Mouse (Mus musculus) intestine, postnatal 0 days (tissue): ENCODE results near the gene Cemip2. TPM values are rescaled to one million over a fixed set of nuclear protein-coding genes. Genes with fewer than 3 reads are reported as not detected.

Source experiments
- ATAC-seq: fragments of 200-750 bp; cut with Nextera tagmentation; 2 replicates; pipeline ENCODE4 v1.8.0; 2017; ENCODE audit warnings: mild to moderate bottlenecking, moderate TSS enrichment, moderate library complexity
- H3K27ac ChIP-seq: fragments of 300-500 bp; sonication (generic); 2 replicates; pipeline ENCODE4 v1.5.1; 2014; ENCODE audit warnings: mild to moderate bottlenecking, low read depth, low read length, moderate library complexity
- H3K27me3 ChIP-seq: fragments of 300-500 bp; sonication (generic); replicated peaks from 2 replicates; pipeline ENCODE4 v1.6.1; 2014; ENCODE audit warnings: low read length, mixed read lengths; ENCODE audit not compliant: control insufficient read depth, insufficient read depth
- H3K36me3 ChIP-seq: fragments of 300-500 bp; sonication (generic); 2 replicates; pipeline ENCODE4 v1.6.1; 2014; ENCODE audit warnings: mild to moderate bottlenecking, moderate library complexity; ENCODE audit not compliant: control insufficient read depth, insufficient read depth
- H3K4me1 ChIP-seq: fragments of 300-500 bp; sonication (generic); replicated peaks from 2 replicates; pipeline ENCODE4 v1.6.1; 2014; ENCODE audit warnings: antibody characterized with exemption, low read length, mixed read lengths; ENCODE audit not compliant: control insufficient read depth, insufficient read depth
- H3K4me2 ChIP-seq: fragments of 300-500 bp; sonication (generic); replicated peaks from 2 replicates; pipeline ENCODE4 v1.6.1; 2014; ENCODE audit warnings: low read depth, mild to moderate bottlenecking, moderate library complexity
- H3K4me3 ChIP-seq: fragments of 300-500 bp; sonication (generic); 2 replicates; pipeline ENCODE4 v1.5.1; 2014; ENCODE audit warnings: low read depth, low read length
- H3K9ac ChIP-seq: fragments of 300-500 bp; sonication (generic); 2 replicates; pipeline ENCODE4 v1.6.1; 2014; ENCODE audit warnings: mild to moderate bottlenecking, low read depth, low read length
- H3K9me3 ChIP-seq: fragments of 300-500 bp; sonication (generic); 2 replicates; pipeline ENCODE4 v1.6.1; 2016; ENCODE audit warnings: mixed run types; ENCODE audit not compliant: control insufficient read depth
- CTCF ChIP-seq: sonication (generic); IDR thresholded peaks from 2 replicates; pipeline ENCODE4 v1.5.1; 2016; ENCODE audit warnings: low read depth, mild to moderate bottlenecking, control low read depth, antibody characterized with exemption, moderate library complexity
- WGBS: fragments of 180-500 bp; shearing (Covaris S2); extraction: QIAGEN DNeasy Blood & Tissue Kit; methylation state at CpG from one replicate; pipeline ENCODE4 v1.1.7; 2014; 5-methylcytosine and 5-hydroxymethylcytosine counted together
- polyA plus RNA-seq: library from polyadenylated mRNA; unstranded; fragments of >200 nt; fragmentation: Nextera tagmentation; extraction: Ambion mirVana; gene quantifications from 2 replicates; pipeline ENCODE4 v1.2.1, GENCODE M21; 2015

Gene Cemip2
- polyA plus RNA-seq, 1 experiment from 2014 or later, result 3.3 TPM

GRCm38 (mm10) chr19:21737881-21738590, 40.1 kb upstream of the Cemip2 start:
- no peak overlapping the region for H3K9ac ChIP-seq
- no peaks in the 10 kb centered on the region for H3K27me3 ChIP-seq
- peak overlapping the region; percentile 41 for H3K4me2 ChIP-seq
- no peak overlapping the region for H3K4me3 ChIP-seq
- TF ChIP-seq CTCF, result no peak
- H3K9me3 ChIP-seq, result no peaks in the 10 kb centered on the region
- H3K36me3 ChIP-seq, result no peaks in the 10 kb centered on the region
- no peak for ATAC-seq
- 50% methylated on average over 17 of the region's 17 CpGs for WGBS
- H3K27ac ChIP-seq, result peak overlapping the region; percentile 21; the same call in 1 of the 2 replicates
- H3K4me1 ChIP-seq, result no peaks in the 10 kb centered on the region; the same call in 1 of the 2 replicates

GRCm38 (mm10) chr19:21738591-21739280, 39.4 kb upstream of the Cemip2 start:
- no peaks in the 10 kb centered on the region for H3K9me3 ChIP-seq
- TF ChIP-seq CTCF, result no peak
- H3K4me3 ChIP-seq, result no peak overlapping the region
- 79% methylated on average over 18 of the region's 18 CpGs for WGBS
- no peak for ATAC-seq
- H3K36me3 ChIP-seq, result no peaks in the 10 kb centered on the region
- peak overlapping the region; percentile 41; the same call in 1 of the 2 replicates for H3K4me2 ChIP-seq
- no peaks in the 10 kb centered on the region; the same call in 1 of the 2 replicates for H3K4me1 ChIP-seq
- H3K27me3 ChIP-seq, result no peaks in the 10 kb centered on the region
- no peak overlapping the region for H3K9ac ChIP-seq
- H3K27ac ChIP-seq, result no peak overlapping the region

- WGBS, result 85% methylated on average over 12 of the region's 12 CpGs
- ATAC-seq, result no peak
- Histone ChIP-seq H3K4me3 (no peak overlapping the region), H3K27me3 (no peaks in the 10 kb centered on the region), H3K9me3 (no peaks in the 10 kb centered on the region), H3K27ac (no peak overlapping the region), H3K4me2 (no peak overlapping the region), H3K4me1 (no peaks in the 10 kb centered on the region; the same call in 1 of the 2 replicates), H3K36me3 (no peaks in the 10 kb centered on the region), H3K9ac (no peak overlapping the region)
- TF ChIP-seq CTCF, result no peak
Observed at GRCm38 (mm10) chr19:21742138-21742537, 36.0 kb upstream of the Cemip2 start.

GRCm38 (mm10) chr19:21745586-21745985, 32.6 kb upstream of the Cemip2 start:
- TF ChIP-seq CTCF, result no peak
- Histone ChIP-seq H3K4me1 (no peaks in the 10 kb centered on the region), H3K27me3 (no peaks in the 10 kb centered on the region), H3K27ac (no peak overlapping the region), H3K9me3 (no peaks in the 10 kb centered on the region), H3K4me3 (no peak overlapping the region), H3K9ac (no peak overlapping the region), H3K36me3 (no peaks in the 10 kb centered on the region), H3K4me2 (no peak overlapping the region)
- 98% methylated on average over 2 of the region's 2 CpGs for WGBS
- ATAC-seq, result no peak

GRCm38 (mm10) chr19:21747356-21747755, 30.8 kb upstream of the Cemip2 start:
- peak; percentile 99 for TF ChIP-seq CTCF
- WGBS, result 20% methylated on average over 4 of the region's 4 CpGs

GRCm38 (mm10) chr19:21750154-21750553, 28.0 kb upstream of the Cemip2 start:
- Histone ChIP-seq H3K27ac (no peak overlapping the region), H3K4me2 (no peak overlapping the region), H3K4me3 (no peak overlapping the region), H3K4me1 (no peaks in the 10 kb centered on the region), H3K9ac (no peak overlapping the region), H3K9me3 (no peaks in the 10 kb centered on the region), H3K27me3 (no peaks in the 10 kb centered on the region), H3K36me3 (no peaks in the 10 kb centered on the region)
- TF ChIP-seq CTCF, result no peak
- 47% methylated on average over 2 of the region's 2 CpGs for WGBS
- ATAC-seq, result no peak

More at GRCm38 (mm10) chr19:21747356-21747755, 30.8 kb upstream of the Cemip2 start:
- H3K9me3 ChIP-seq, result no peaks in the 10 kb centered on the region
- H3K27ac ChIP-seq, result no peak overlapping the region
- no peaks in the 10 kb centered on the region for H3K36me3 ChIP-seq
- ATAC-seq, result no peak
- no peaks in the 10 kb centered on the region for H3K4me1 ChIP-seq
- H3K4me3 ChIP-seq, result no peak overlapping the region
- H3K4me2 ChIP-seq, result no peak overlapping the region
- H3K9ac ChIP-seq, result no peak overlapping the region
- no peaks in the 10 kb centered on the region for H3K27me3 ChIP-seq
